Mouse (Mus musculus) limb, embryonic 14.5 days (tissue): ENCODE measurements at regions not wholly inside any gene's neighbourhood (a gene's known extent, or its start where the extent isn't known, plus 50 kb on each side); places are given as distances from the start of the nearest gene placed in this dataset.

Experiments used
- ATAC-seq: fragments of 200-750 bp; cut with Nextera tagmentation; 2 replicates; pipeline ENCODE4 v1.8.0; 2017; ENCODE audit warnings: low read depth, moderate number of reproducible peaks, moderate TSS enrichment; ENCODE audit not compliant: low FRiP score
- DNase-seq: peaks from one replicate; pipeline ENCODE4 v3.0.0-alpha.2; 2015; ENCODE audit warnings: low spot score
- H3K27ac ChIP-seq: fragments of 300-500 bp; sonication (generic); replicated peaks from 2 replicates; pipeline ENCODE4 v1.5.1; 2014; ENCODE audit warnings: low read depth, mild to moderate bottlenecking, low read length, moderate library complexity, mixed read lengths
- H3K27me3 ChIP-seq: fragments of 300-500 bp; sonication (generic); 2 replicates; pipeline ENCODE4 v1.6.1; 2014; ENCODE audit warnings: low read length, mixed read lengths; ENCODE audit not compliant: control insufficient read depth, insufficient read depth
- H3K36me3 ChIP-seq: fragments of 300-500 bp; sonication (generic); 2 replicates; pipeline ENCODE4 v1.6.1; 2014; ENCODE audit warnings: mild to moderate bottlenecking, low read length, moderate library complexity, mixed read lengths; ENCODE audit not compliant: control insufficient read depth, insufficient read depth
- H3K4me1 ChIP-seq: fragments of 300-500 bp; sonication (generic); 2 replicates; pipeline ENCODE4 v1.6.1; 2014; ENCODE audit warnings: antibody characterized with exemption, low read length, mixed read lengths; ENCODE audit not compliant: control insufficient read depth, insufficient read depth
- H3K4me2 ChIP-seq: fragments of 300-500 bp; sonication (generic); replicated peaks from 2 replicates; pipeline ENCODE4 v1.6.1; 2014; ENCODE audit warnings: low read depth, mild to moderate bottlenecking, low read length, moderate library complexity; ENCODE audit not compliant: severe bottlenecking
- H3K4me3 ChIP-seq: fragments of 300-500 bp; sonication (generic); replicated peaks from 2 replicates; pipeline ENCODE4 v1.5.1; 2014; ENCODE audit warnings: low read length
- H3K9ac ChIP-seq: fragments of 300-500 bp; sonication (generic); 2 replicates; pipeline ENCODE4 v1.6.1; 2014; ENCODE audit warnings: mild to moderate bottlenecking, low read depth, low read length, moderate library complexity; ENCODE audit not compliant: severe bottlenecking
- H3K9me3 ChIP-seq: fragments of 300-500 bp; sonication (generic); 2 replicates; pipeline ENCODE4 v1.6.1; 2016; ENCODE audit warnings: low read length; ENCODE audit not compliant: control insufficient read depth
- POLR2A ChIP-seq: fragments of 200-500 bp; IDR thresholded peaks from 2 replicates; pipeline ENCODE4 v1.8.0; 2012; ENCODE audit warnings: inconsistent platforms, mild to moderate bottlenecking, moderate library complexity, borderline replicate concordance; ENCODE audit not compliant: insufficient read depth, insufficient read length; ENCODE audit errors: extremely low read depth
- WGBS: fragments of 180-500 bp; shearing (Covaris S2); extraction: QIAGEN DNeasy Blood & Tissue Kit; methylation state at CpG from one replicate; pipeline ENCODE4 v1.1.7; 2014; 5-methylcytosine and 5-hydroxymethylcytosine counted together

DNA sequence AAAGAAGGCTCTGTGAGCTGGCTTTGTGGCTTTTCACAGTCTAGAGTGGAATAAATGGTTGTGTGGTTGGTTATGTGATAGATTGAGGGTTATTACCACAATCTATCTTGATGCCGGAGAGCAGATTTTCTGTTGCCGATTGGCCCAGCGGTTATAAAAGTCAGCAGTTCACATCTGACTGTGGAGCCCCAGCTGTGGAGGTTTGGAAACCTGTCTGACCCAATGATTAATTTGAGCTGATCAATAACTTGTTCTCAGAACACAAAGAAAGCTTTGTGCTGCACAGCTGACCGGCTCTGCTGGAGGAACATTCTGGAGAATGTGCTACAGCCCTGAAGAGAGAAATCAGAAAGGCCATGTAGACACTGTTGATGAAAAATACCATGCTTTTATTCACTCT is 148.8 kb downstream of the Cdc42ep3 start:
- WGBS: 68% methylated on average over 4 of the region's 4 CpGs
- TF ChIP-seq POLR2A: no peak

GRCm38 (mm10) chr17:79199814-79200491 is 148.2 kb downstream of the Qpct start:
- Histone ChIP-seq H3K4me1 (peaks cover 22% of the 10 kb centered on the region), H3K4me2 (peak overlapping the region; percentile 18), H3K36me3 (no peaks in the 10 kb centered on the region), H3K27me3 (no peaks in the 10 kb centered on the region), H3K27ac (peak overlapping the region; percentile 26; the same call in 1 of the 2 replicates), H3K4me3 (no peak overlapping the region), H3K9me3 (no peaks in the 10 kb centered on the region), H3K9ac (no peak overlapping the region)
- ATAC-seq (peak; percentile 77), DNase-seq (peak; percentile 60)
- 37% methylated on average over 9 of the region's 9 CpGs for WGBS
- no peak for TF ChIP-seq POLR2A

More for the DNA sequence above, 148.8 kb downstream of the Cdc42ep3 start:
- Histone ChIP-seq H3K9me3 (0 out of 2 replicates have a peak, but pooled peaks cover 2% of the 10 kb centered on the region), H3K27ac (no peak overlapping the region), H3K4me2 (no peak overlapping the region), H3K4me3 (no peak overlapping the region), H3K9ac (no peak overlapping the region), H3K27me3 (no peaks in the 10 kb centered on the region), H3K4me1 (no peaks in the 10 kb centered on the region; the same call in 1 of the 2 replicates), H3K36me3 (no peaks in the 10 kb centered on the region)
- DNase-seq (no peak), ATAC-seq (no peak)

GRCm38 (mm10) chr17:79191871-79192373 is 140.2 kb downstream of the Qpct start:
- Histone ChIP-seq H3K36me3 (no peaks in the 10 kb centered on the region), H3K4me1 (no peaks in the 10 kb centered on the region; the same call in 1 of the 2 replicates), H3K9ac (no peak overlapping the region), H3K9me3 (no peaks in the 10 kb centered on the region), H3K4me3 (no peak overlapping the region), H3K27me3 (no peaks in the 10 kb centered on the region), H3K4me2 (no peak overlapping the region), H3K27ac (no peak overlapping the region)
- WGBS: 53% methylated on average over 5 of the region's 5 CpGs
- ATAC-seq: no peak
- DNase-seq: peak; percentile 45
- no peak for TF ChIP-seq POLR2A

- Histone ChIP-seq H3K9ac (no peak overlapping the region), H3K4me3 (no peak overlapping the region), H3K27me3 (no peaks in the 10 kb centered on the region), H3K4me2 (no peak overlapping the region), H3K27ac (no peak overlapping the region), H3K4me1 (no peaks in the 10 kb centered on the region; the same call in 1 of the 2 replicates), H3K9me3 (no peaks in the 10 kb centered on the region), H3K36me3 (no peaks in the 10 kb centered on the region)
- no peak for DNase-seq
- no peak for ATAC-seq
- TF ChIP-seq POLR2A: no peak
- WGBS: 54% methylated on average over 7 of the region's 7 CpGs
These were observed 136.6 kb downstream of the Qpct start for GRCm38 (mm10) chr17:79188282-79188681.

DNA sequence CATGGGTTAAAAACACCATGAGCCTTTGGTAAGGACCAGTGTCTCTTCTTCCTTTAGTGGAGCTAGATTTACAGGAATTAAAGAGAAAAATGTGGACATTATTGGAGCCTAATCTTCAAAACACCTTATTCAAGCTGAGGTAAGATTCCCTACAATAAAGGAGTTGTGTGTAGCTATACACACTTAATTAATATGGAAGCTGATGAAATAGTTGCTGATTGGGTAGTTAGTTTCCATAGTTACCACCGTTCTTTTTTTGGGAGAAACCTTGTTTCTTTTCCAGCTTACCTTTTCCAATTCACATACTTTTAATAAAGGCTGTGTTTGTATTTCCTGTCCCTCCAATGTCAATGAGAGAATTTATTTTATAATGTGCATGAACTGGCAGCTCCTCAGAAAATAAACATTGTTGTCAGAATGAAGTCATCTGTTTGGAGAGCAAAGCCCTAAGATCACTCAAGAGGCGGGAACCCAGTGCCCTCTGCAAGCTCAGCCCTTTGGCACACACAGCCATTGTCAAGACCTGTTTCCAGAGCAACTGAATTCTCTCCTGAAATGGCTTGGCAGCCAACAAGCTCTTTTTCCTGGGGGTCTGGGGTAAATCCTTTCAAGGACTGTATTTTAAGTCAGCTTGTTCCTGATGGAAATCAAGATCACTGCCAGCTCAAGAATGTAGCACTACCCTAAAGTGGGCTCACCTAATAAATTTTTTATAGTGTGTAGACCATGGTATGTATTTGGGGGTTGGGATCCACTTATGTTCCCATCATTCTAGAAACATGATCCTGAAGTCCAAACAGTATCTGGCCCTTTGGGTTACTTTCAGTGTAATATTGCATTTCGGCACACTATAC is 128.8 kb downstream of the Qpct start:
- no peak overlapping the region for H3K4me3 ChIP-seq
- no peak for TF ChIP-seq POLR2A
- no peaks in the 10 kb centered on the region for H3K9me3 ChIP-seq
- H3K4me2 ChIP-seq: no peak overlapping the region
- WGBS: 41% methylated on average over 3 of the region's 3 CpGs
- peak; percentile 82 for DNase-seq
- H3K4me1 ChIP-seq: peaks cover 21% of the 10 kb centered on the region
- no peak overlapping the region for H3K9ac ChIP-seq
- peak; percentile 88 for ATAC-seq
- H3K27me3 ChIP-seq: no peaks in the 10 kb centered on the region
- H3K36me3 ChIP-seq: no peaks in the 10 kb centered on the region
- H3K27ac ChIP-seq: peak overlapping the region; percentile 52; the same call in 1 of the 2 replicates
